Mouse (Mus musculus) cerebellum, postnatal 10 days (tissue): Measurements from ENCODE around the gene Capn1.

Source experiments
- DNase-seq, 2 experiments: peaks; one replicate each; pipeline ENCODE4 v3.0.0; 2021; ENCODE audit warnings: mixed read lengths in 2 of 2

The Capn1 gene

GRCm38 (mm10) chr19:6038326-6038725, 22.6 kb upstream of the Capn1 start:
- peak; percentile 69 to 75 for DNase-seq

DNA sequence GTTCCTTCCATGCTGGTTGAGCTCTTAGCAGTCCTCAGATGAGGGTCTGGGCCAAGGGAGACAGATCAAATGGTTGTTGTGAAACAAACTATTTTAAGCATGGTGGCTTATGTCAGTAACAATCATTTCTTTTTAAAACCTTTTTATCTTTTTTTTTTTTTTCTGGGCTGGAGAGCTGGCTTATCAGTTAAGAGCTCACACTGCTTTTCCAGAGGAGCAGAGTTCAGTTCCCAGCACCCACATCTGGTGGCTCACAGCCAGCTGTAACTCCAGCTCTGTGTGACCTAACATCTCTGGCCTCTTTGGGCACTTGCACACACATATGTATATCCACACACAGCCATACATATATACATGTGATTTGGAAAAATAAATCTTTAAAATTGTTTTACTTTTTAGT, 22.0 kb upstream of the Capn1 start:
- DNase-seq, result no peak

DNA sequence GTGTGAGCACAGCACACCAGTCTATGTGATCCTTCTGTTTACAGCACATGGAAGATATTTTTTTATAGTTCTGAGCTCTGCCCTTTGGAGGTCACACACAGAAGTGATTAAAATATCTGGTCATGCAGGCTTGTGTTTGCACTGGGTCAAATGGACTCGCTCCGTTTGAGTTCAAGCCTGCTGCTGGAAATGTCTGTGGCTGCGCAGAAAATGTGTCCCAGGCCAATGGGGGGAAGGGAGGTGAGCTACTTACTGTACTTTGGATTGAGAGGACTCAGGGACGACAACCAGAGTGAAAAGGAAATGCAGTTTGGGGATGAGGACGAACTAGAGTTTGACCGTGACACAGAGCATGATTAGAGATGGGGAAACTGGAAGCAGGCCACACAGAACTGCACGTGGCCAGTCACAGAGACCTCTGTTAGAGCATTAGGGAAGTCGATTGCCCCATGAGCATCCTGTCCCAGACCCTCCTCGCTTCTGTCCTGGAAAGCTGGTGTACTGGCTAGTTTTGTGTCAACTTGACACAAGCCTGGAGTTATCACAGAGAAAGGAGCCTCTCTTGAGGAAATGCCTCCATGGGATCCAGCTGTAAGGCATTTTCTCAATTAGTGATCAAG, 20.4 kb upstream of the Capn1 start:
- no peak for DNase-seq

DNA sequence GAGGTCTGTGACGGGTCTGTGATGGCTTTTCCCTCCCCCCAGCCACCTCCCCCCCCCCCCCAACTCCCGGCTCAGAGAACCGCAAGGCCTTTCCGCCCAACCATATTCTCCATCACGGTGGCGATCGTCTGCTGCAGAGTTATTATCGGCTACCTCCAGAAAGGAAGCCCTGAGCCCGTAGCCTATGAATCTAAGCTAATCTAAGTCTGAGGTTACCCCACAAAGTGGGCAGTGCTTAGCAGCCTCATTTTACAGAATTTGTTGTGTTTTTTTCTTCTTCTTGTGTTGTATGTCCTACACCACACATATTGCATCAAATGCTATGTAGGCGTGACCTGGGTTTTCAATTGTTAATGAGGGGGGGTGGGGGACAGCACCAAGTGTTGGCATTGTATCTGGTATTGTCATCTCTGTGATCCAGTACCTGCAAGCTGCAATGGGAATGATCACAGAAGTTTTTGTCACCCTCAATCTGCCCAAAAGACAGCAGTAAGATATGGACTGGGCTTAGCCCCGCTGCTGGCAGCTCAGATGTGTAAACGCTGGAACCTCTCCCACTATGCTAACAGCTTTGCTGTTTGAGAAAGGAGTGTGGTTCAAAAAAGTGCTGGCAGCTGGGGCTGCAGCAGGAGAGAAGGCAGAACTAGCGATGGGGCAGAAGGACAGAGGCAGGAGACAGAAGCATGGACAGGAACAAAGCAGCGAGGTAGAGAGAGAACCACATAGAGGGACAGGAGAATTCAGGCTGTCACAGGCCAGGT, 15.0 kb upstream of the Capn1 start:
- DNase-seq, result no peak

DNA sequence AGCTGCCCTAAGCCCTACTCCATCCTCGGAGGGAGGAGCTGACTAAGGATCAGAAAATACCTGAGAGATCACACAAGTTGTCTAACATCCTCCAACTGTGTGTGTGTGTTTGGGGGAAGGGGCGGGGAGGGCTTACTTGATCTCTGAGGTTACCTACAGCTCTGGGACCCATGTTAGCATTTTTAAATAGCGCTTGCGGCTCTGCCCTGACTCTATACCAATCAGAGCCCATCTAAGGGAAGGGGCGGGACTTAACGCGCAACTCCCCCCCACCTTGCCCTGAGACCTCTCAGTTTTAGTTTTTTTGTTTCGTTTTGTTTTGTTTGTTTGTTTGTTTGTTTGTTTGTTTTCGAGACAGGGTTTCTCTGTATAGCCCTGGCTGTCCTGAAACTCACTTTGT, 13.7 kb upstream of the Capn1 start:
- DNase-seq, result no peak

DNA sequence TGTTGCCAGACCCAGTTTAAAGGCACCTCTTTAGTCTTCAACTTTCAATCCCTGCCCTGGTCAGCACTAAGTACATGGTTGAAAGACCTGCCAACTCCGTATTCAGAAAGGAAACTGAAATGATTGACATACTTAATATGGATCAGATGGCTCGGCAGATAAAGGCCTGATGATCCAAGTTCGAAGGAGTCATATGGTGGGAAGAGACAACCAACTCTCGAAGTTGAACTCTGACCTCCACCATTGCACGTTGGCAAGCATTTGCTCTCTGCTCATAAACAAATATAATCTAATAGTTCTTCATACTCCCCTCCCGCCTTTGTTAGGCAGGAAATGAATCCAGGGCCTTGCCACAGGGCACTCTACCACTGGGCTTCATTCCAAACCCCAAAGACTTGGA, 13.3 kb upstream of the Capn1 start:
- no peak for DNase-seq

GRCm38 (mm10) chr19:6023930-6024329, 8.2 kb upstream of the Capn1 start:
- DNase-seq, result no peak

DNA sequence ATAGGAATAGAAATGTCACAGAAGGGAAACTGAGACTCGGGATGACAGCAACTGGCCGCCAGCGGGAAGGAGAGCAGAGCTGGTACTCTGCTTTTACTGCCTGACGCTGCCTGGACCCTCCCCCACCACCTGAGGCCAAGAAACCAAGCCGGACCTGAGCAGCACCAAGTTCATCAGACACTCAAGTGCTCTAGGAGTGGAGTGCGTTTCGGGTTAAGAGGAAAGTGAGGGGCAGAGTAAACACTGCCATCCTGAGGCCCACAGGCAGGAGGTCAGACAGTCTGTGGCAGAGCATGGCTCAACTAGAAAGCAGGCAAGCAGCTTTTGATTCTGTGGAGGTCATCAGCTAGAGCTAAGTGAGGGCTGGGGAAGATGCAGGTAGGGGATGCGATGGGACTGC, 7.4 kb upstream of the Capn1 start:
- no peak for DNase-seq

GRCm38 (mm10) chr19:6020276-6020675, 4.6 kb upstream of the Capn1 start:
- no peak for DNase-seq

DNA sequence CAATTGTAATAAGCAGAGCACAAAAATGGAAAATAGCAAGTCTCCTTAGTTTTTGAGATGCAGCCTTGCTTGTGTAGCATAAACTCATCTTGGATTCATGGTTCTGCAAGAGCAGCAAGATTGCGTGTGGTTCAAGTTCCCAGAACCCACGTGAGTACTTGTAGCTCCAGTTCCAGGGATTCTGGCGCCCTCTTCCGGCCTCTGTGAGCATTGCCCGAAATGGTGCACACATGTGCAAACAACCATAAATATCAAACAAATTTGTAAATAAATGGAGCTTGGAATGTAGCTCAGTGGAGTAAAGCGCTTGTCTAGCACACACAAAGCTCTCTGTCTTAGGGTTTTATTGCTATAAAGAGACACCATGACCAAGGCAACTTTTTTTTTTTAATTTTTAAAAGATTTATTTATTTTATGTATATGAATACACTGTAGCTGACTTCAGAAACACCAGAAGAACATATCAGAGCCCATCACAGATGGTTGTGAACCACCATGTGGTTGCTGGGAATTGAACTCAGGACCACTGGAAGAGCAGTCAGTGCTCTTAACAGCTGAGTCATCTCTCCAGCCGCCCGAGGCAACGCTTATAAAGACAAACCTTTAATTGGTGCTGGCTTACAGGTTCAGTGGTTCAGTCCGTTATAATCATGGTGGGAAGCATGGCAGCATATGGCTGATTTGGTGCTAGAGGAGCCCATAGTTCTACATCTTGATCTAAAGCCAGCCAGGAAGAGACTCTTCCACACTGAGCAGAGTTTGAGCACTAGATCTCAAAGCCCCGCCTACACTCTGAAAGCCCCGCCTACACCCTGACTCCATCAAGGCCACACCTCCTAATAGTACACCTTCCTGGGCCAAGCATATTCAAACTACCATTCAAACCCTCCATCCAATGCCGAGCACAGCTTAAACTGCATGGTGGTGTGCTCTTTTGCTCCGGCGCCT, 2.7 kb upstream of the Capn1 start:
- peak; percentile 93 to 95 for DNase-seq

DNA sequence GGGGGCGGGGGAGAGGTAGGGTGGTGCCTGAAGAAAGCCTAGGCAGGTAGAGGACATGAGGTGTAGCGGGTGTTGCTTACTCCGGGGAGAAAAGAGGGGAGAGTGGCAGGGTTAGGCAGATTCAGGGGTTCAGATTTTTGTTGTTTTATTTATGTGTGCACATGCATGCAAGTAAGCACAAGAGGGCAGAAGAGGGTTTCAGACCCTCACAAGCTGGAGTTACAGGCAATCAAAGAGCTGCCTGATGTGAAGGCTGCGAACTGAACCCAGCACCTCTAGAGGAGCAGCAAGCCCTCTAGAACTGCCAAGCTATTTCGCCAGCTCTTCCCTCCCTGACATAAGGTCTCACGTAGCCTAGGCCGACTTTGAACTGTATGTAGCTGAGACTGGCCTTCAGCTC, 835 bp upstream of the Capn1 start:
- peak in 1 of 2 experiments; percentile 45 for DNase-seq

DNA sequence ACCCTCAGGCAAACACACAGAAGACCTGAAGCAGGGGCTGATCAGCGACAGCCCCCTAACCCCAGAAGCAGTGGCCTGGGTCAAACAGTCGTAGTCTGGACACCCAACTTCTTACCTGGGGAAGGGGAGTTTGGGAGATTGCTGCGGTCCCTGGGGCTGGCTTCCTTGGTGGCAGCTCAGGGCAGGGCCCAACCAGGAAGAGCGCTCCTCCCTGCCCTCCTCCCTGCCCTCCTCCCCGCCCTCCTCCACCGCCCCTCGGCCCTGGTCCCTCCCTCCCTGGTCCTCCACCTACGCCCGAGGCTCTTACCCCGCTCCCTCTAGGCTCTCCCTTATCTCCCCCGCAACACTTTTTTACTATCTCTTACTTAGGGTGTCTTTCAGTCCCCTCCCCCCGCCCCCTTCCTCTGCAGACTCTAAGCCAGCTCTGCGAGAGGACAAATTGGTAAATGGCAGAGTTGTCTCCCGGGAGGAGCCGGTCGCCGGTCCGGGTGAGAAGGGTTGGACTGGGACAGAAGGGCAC, 646 bp downstream of the Capn1 start:
- peak; percentile 50 to 55 for DNase-seq

DNA sequence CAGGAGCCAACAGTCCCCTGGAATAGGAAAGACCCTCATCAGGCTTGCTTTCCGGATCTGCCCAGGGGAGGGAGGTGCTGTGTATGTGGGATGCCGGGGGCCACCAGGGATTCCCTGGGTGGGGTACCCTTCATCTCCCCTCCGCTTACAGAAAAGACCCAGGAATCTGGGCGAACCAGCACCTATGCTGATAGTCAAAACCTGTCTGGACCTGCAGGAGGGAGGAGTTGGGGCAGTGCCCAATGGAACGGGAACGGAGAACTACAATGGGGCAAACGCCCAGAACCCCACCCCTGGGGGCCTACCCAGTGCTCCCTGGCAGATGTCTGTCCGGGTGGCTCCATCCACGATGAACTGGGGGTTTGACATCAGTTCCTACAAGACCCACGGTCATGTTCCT, 2.0 kb downstream of the Capn1 start:
- no peak for DNase-seq

- no peak for DNase-seq
These were observed 6.6 kb downstream of the Capn1 start for GRCm38 (mm10) chr19:6009137-6009536.

- DNase-seq, result no peak
These were observed 8.7 kb downstream of the Capn1 start for GRCm38 (mm10) chr19:6007013-6007412.

DNA sequence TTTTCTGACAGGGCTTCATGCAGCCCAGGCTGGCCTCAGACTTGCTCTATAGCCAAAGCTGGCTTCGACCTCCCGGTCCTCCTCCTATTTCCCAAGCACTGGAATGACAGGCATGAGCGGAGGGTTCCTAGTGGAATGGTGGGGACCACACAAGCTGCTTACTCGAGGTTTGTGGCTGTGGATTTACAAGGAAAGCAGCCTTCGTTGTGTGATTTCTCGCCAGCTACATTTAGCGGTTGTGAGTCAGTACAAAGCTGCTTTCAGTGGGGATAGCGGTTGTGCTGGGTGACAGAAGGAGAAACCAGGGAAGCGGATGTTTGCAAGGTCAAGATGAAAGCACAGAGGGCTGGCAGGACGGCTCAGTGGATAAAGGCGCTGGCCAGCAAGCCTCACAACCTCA, 10.2 kb downstream of the Capn1 start:
- no peak for DNase-seq

- no peak for DNase-seq
These were observed 15.7 kb downstream of the Capn1 start for GRCm38 (mm10) chr19:5999969-6000368.

DNA sequence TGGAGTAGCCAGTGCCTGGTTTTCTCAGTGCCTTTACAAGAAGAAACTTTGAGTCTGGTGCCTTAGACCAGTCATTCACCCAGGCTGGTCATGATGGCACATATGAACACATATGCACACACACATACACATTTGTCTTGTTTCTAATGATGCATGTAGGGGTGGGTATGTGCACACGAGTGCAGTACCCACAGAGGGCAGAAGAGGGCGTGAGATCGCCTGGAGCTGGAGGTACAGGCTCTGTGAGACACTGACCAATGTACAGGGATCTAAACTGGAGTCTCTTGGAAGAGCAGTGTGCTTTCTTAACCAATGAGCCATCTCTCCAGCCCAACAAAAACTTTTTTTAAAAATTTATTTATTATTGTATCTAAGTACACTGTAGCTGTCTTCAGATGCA, 17.5 kb downstream of the Capn1 start:
- DNase-seq, result no peak

DNA sequence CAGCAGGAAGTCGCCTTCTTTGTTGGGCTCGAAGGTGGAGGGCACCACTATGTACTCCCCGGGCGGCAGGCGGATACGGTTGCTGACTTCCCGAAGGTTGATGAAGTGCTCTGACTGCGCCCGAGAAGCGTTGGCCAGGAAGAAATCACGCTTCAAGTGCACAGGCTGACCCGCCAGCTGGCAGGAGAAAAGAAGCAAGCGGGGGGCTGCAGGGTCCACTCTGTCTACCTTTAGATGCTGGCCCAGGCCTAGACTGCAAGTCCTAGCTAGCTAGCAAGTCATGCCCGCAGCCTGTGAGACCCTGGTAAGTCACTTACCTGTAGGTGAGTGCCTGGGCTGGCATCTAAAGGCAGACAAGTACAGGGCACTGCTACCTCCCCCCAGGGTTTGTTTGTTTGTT, 21.0 kb downstream of the Capn1 start:
- peak; percentile 76 to 87 for DNase-seq

DNA sequence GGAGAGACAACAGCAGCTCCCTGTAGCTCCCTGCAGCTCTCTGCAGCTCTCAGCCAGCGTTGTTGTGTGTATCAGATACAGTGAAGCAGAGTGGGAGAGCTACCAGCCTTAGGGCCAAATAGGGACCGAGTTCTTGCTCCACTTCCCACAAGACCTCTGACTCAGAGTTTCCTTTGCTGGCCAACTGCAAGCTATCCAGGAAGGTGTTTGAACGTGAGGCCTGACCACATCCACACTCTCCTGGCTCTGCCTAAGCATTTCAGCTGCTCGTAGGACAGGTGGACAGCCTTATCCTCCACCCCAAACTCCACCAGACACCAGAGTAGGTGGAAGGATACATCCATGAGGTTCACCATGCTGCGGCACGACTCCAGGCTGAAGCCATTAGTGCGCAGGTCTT, 23.7 kb downstream of the Capn1 start:
- no peak for DNase-seq

GRCm38 (mm10) chr19:5991467-5991866, 24.2 kb downstream of the Capn1 start:
- DNase-seq, result no peak

DNA sequence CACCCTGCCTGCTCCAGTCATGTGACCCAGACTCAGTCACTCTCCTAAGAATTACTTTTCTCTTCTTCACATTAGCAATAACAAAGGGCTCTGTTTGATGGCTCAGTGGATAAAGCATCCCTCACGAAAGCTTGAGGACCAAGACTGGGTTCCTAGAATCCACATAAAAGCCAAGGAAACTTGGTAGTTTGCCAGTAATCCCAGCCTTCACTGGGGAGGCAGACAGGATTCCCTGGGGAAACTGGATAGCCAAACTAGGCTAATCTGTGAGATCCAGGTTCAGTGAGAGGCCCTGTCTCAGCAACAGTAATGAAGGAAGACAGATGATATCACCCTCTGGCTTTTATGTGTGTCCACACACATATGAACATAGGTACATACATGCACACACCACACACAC, 24.8 kb downstream of the Capn1 start:
- DNase-seq, result no peak

DNA sequence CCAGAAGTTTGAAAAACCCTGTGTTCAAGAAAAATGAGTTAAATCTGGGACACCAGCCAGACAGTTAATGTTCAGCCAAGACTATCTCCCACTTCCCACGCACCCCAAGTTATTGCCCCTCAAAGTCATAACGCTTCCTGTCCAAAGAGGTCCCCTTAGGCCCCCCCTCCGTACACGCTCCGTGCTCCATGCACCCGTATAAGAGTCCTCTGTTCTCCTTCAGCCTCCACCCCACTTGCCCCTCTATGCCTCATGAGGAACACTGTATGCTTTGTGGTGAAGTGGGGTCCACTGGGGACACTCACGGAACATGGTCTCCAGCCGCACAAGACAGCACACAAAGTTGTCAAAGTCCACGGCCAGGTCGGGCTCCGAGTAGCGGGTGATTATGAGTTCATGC, 25.7 kb downstream of the Capn1 start:
- DNase-seq, result no peak
